Mouse (Mus musculus) lung, postnatal 0 days (tissue): ENCODE results near the gene Cd70. TPM values are rescaled to one million over a fixed set of nuclear protein-coding genes. Genes with fewer than 3 reads are reported as not detected.

Experiments used
- ATAC-seq: fragments of 200-750 bp; cut with Nextera tagmentation; 2 replicates; pipeline ENCODE4 v1.8.0; 2017; ENCODE audit warnings: moderate library complexity
- DNase-seq: peaks from one replicate; pipeline ENCODE4 v3.0.0-alpha.2; 2016; ENCODE audit warnings: low spot score
- H3K27ac ChIP-seq: fragments of 300-500 bp; sonication (generic); 2 replicates; pipeline ENCODE4 v1.5.1; 2014; ENCODE audit warnings: antibody characterized with exemption, mild to moderate bottlenecking, low read length, mixed read lengths
- H3K27me3 ChIP-seq: fragments of 300-500 bp; sonication (generic); replicated peaks from 2 replicates; pipeline ENCODE4 v1.6.1; 2014; ENCODE audit warnings: low read length, mixed read lengths; ENCODE audit not compliant: insufficient read depth
- H3K36me3 ChIP-seq: fragments of 300-500 bp; sonication (generic); 2 replicates; pipeline ENCODE4 v1.6.1; 2014; ENCODE audit warnings: low read length, mixed read lengths; ENCODE audit not compliant: insufficient read depth
- H3K4me1 ChIP-seq: fragments of 300-500 bp; sonication (generic); 2 replicates; pipeline ENCODE4 v1.6.1; 2014; ENCODE audit warnings: antibody characterized with exemption, low read depth, low read length, mixed read lengths; ENCODE audit not compliant: insufficient read depth
- H3K4me2 ChIP-seq: fragments of 300-500 bp; sonication (generic); replicated peaks from 2 replicates; pipeline ENCODE4 v1.6.1; 2014; ENCODE audit warnings: low read depth, mild to moderate bottlenecking, low read length, moderate library complexity, mixed read lengths
- H3K4me3 ChIP-seq: fragments of 300-500 bp; sonication (generic); 2 replicates; pipeline ENCODE4 v1.5.1; 2014; ENCODE audit warnings: low read depth, low read length
- H3K9ac ChIP-seq: fragments of 300-500 bp; sonication (generic); replicated peaks from 2 replicates; pipeline ENCODE4 v1.6.1; 2014; ENCODE audit warnings: low read depth, mild to moderate bottlenecking
- H3K9me3 ChIP-seq: fragments of 300-500 bp; sonication (generic); 2 replicates; pipeline ENCODE4 v1.6.1; 2016; ENCODE audit warnings: low read length, mixed read lengths
- CTCF ChIP-seq: IDR thresholded peaks from 2 replicates; pipeline ENCODE4 v1.5.1; 2016; ENCODE audit warnings: antibody characterized with exemption, mild to moderate bottlenecking
- EP300 ChIP-seq: IDR thresholded peaks from 2 replicates; pipeline ENCODE4 v1.6.1; 2016; ENCODE audit warnings: antibody characterized with exemption, mild to moderate bottlenecking, control low read depth
- WGBS: fragments of 180-500 bp; shearing (Covaris S2); extraction: QIAGEN DNeasy Blood & Tissue Kit; methylation state at CpG from one replicate; pipeline ENCODE4 v1.1.7; 2014; 5-methylcytosine and 5-hydroxymethylcytosine counted together
- polyA plus RNA-seq: library from polyadenylated mRNA; unstranded; fragments of >200 nt; fragmentation: Nextera tagmentation; extraction: Ambion mirVana; gene quantifications from 2 replicates; pipeline ENCODE4 v1.2.1, GENCODE M21; 2015

The Cd70 gene
- polyA plus RNA-seq, 1 experiment from 2014 or later, result not detected

DNA sequence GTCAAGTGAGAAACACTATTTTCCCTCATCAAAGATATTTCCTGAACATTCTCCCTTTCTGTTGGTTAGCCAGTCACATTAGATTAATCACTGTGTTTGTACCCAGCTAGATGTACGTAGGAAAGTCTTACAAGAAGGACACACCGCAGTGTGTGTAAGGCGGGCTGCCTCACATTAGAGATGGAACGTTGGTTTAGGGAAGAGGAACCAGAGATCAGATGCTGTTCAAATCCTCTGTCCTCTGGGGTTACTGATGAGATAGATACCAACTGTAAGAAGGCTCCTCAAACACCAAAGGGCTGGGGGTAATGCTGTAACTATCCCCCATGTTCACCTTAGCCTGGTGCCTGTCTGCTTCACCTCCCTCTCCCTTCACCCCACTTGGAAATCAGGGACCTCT lies 24.8 kb downstream of the Cd70 start:
- WGBS, result 71% methylated on average over 4 of the region's 4 CpGs
- no peaks in the 10 kb centered on the region for H3K4me1 ChIP-seq
- no peak overlapping the region for H3K27ac ChIP-seq
- DNase-seq, result no peak
- H3K4me2 ChIP-seq, result no peak overlapping the region
- TF ChIP-seq EP300, result no peak
- no peak for TF ChIP-seq CTCF
- H3K9ac ChIP-seq, result no peak overlapping the region
- no peaks in the 10 kb centered on the region for H3K9me3 ChIP-seq
- no peaks in the 10 kb centered on the region for H3K36me3 ChIP-seq
- no peaks in the 10 kb centered on the region for H3K27me3 ChIP-seq
- H3K4me3 ChIP-seq, result no peak overlapping the region
- no peak for ATAC-seq

DNA sequence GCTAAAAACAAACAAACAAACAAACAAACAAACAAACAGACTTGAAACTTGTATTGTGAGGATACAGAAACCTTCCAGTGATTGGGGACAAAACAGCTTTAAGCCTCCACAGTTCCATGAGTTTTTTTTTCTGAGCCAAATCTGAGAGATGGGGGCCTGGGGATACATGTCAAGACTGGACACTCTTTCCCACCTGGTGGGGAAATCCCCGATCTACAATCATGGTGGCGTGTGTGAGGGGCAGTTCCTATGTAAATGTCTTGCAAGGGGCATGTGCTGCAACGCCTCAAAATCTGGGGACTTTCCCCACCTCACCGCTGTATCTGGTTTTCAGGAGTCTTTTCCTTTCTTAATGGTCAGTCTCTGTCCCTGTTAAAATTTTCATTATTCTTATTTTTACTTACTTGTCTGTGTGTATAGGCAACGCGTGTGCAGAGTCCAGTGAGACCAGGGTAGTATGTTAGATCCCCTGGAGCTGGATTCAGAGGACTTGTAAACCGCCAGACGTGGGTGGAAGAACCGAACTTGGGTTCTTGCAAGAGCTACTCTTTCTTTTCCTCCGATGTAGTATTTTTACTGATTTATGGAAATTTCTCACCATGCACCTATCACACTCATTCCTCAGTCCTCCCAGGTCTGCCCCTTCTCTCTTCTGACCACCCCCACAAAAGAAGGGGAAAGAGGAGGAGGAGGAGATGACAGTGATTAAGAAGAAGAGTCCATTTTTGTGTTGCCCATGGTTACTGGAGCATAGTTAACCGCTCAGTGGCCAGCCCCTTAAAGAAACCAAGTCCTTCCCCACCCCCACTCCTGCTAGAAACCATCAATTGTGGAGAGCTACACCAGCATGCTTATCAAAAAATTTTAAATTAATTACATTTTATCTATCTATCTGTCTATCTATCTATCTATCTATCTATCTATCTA lies 26.1 kb downstream of the Cd70 start:
- Histone ChIP-seq H3K4me1 (peaks cover 2% of the 10 kb centered on the region; the same call in 1 of the 2 replicates), H3K9ac (no peak overlapping the region), H3K4me3 (no peak overlapping the region), H3K27ac (no peak overlapping the region), H3K36me3 (no peaks in the 10 kb centered on the region), H3K27me3 (no peaks in the 10 kb centered on the region), H3K4me2 (no peak overlapping the region), H3K9me3 (no peaks in the 10 kb centered on the region)
- WGBS, result 84% methylated on average over 11 of the region's 11 CpGs
- TF ChIP-seq CTCF (no peak), EP300 (no peak)
- ATAC-seq (no peak), DNase-seq (no peak)

DNA sequence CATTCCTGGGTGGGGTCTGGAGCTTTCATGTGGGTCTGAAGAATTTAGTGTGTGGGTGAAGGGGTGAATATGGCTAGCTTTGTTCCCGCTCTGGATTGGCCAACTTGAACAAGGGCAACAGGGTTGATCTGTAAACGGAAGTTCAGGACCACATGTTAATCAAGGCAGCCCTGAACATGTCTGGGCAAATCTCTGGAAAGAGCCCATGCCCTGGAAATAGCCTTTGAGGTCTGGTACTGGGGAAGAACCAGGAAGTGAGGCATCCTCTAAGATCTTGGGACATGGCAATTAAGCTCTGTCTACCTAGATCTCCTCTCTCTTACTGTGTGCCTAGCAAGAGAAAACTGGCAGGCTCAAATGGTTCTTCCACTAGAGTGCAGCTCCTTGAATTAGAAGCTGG lies 27.7 kb downstream of the Cd70 start:
- no peak for TF ChIP-seq CTCF
- no peak for TF ChIP-seq EP300
- Histone ChIP-seq H3K9me3 (no peaks in the 10 kb centered on the region), H3K27me3 (no peaks in the 10 kb centered on the region), H3K9ac (no peak overlapping the region), H3K4me1 (peaks cover 2% of the 10 kb centered on the region; the same call in 1 of the 2 replicates), H3K4me2 (no peak overlapping the region), H3K36me3 (no peaks in the 10 kb centered on the region), H3K4me3 (no peak overlapping the region), H3K27ac (no peak overlapping the region)
- ATAC-seq (no peak), DNase-seq (no peak)
- WGBS, result 51% methylated on average over 2 of the region's 2 CpGs

DNA sequence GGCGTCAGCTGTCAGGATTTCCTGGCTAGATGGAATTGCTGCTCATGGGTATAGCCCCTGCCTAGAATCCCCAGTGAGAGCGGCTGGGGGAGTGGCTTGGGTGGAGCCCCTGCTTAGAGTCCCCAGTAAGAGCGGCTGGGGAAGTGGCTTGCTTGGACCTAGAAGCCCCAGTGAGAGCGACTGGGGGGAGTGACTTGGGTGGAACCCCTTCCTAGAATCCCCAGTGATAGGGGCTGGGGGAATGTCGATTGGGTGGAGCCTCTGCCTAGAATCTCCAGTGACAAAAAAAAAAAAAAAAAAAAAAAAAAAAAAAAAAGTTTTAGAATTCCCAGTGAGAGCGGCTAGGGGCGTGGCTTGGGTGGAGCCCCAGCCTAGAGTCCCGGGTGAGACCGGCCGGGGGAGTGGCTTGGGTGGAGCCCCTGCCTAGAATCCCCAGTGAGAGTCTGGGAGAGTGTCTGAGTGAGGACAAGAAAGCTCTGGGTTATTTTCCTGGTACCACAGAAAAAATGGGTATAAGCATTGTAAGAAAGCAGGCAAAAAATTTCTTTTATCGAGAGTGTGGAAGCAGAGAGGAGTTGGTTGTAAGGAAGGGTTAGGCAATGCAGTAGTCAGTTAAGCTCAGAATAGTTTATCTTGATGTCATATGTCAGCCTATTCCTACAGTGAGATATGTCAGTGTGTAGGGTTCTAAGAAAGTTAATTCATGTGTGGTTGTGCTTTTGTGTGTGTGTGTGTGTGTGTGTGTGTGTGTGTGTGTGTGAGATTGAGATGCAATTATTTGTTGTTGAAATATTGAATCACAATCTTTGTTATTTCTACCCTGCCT lies 30.8 kb downstream of the Cd70 start:
- no peak for TF ChIP-seq EP300
- TF ChIP-seq CTCF, result no peak
- no peak overlapping the region for H3K27ac ChIP-seq
- H3K4me3 ChIP-seq, result no peak overlapping the region
- H3K4me1 ChIP-seq, result peaks cover 2% of the 10 kb centered on the region; the same call in 1 of the 2 replicates
- ATAC-seq (peak; percentile 77), DNase-seq (peak; percentile 47)
- no peaks in the 10 kb centered on the region for H3K36me3 ChIP-seq
- WGBS, result 4% methylated on average over 11 of the region's 11 CpGs
- no peaks in the 10 kb centered on the region for H3K9me3 ChIP-seq
- no peak overlapping the region for H3K9ac ChIP-seq
- 0 out of 2 replicates have a peak overlapping the region, but pooled peaks have one; percentile 5 for H3K4me2 ChIP-seq
- no peaks in the 10 kb centered on the region for H3K27me3 ChIP-seq

DNA sequence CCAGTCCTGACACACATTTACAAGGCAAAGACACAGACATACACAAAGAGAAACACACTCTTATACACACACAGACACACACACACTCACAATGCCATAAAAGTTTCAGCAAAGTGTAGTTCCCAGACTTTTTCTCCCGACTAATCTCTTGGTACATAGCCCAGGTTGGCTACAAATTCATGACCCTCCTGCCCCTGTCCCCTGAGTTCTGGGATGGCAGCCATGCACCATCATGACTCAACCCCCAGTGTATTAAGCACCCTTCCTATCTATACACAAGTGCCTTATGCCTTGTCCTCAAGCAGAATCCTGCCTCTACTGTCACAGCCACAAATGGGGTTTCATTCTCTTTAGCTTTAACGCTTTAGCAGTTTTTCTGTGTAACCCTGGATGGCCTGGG lies 32.8 kb downstream of the Cd70 start:
- Histone ChIP-seq H3K4me1 (peaks cover 2% of the 10 kb centered on the region; the same call in 1 of the 2 replicates), H3K4me2 (no peak overlapping the region), H3K27me3 (no peaks in the 10 kb centered on the region), H3K9me3 (no peaks in the 10 kb centered on the region), H3K4me3 (no peak overlapping the region), H3K27ac (no peak overlapping the region), H3K36me3 (no peaks in the 10 kb centered on the region), H3K9ac (no peak overlapping the region)
- WGBS, result 68% methylated on average over 2 of the region's 2 CpGs
- TF ChIP-seq CTCF (no peak), EP300 (no peak)
- ATAC-seq (no peak), DNase-seq (no peak)

DNA sequence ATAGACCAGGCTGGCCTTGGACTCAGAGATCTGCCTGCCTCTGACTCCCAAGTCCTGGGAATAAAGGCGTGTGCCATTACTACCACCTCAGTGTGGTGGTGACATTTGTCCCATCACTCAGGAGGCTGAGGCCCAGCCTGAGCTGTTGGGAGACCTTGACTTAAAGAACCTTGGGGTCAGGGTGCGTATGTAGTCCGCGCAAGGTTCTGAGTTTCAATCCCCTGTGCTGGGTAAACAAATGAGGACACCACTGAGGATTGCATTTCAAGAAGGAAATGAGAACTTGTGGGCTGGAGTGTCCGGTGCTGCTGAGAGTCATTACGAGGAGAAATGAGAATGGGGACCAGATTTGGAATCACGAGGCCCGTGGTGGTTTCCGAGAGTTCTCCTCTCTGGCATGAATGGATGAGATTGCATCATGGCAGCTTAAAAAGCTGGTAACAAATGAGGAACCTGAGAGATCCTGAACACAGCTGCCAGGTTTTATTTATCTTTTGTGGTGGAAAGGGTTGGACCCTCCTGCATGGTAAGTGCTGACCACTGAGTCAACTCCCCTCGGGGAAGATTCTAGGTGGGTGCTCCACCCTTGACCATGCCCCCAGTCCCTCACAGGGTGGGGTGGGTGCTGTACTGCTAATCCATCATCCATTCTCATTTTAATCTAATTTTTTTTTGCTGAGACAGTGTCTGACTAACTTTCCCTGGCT lies 36.7 kb downstream of the Cd70 start:
- Histone ChIP-seq H3K9me3 (no peaks in the 10 kb centered on the region), H3K36me3 (no peaks in the 10 kb centered on the region), H3K4me2 (no peak overlapping the region), H3K4me3 (no peak overlapping the region), H3K27ac (no peak overlapping the region), H3K27me3 (no peaks in the 10 kb centered on the region), H3K4me1 (no peaks in the 10 kb centered on the region), H3K9ac (no peak overlapping the region)
- peak; percentile 41 for DNase-seq
- TF ChIP-seq CTCF (no peak), EP300 (no peak)
- no peak for ATAC-seq
- WGBS, result 63% methylated on average over 10 of the region's 10 CpGs
